Mouse (Mus musculus) testis, postnatal 10 days (tissue): ENCODE measurements around the gene Atp13a1.

Experiments used
- DNase-seq: peaks from one replicate; pipeline ENCODE4 v3.0.0; 2021; ENCODE audit warnings: low spot score

The Atp13a1 gene

DNA sequence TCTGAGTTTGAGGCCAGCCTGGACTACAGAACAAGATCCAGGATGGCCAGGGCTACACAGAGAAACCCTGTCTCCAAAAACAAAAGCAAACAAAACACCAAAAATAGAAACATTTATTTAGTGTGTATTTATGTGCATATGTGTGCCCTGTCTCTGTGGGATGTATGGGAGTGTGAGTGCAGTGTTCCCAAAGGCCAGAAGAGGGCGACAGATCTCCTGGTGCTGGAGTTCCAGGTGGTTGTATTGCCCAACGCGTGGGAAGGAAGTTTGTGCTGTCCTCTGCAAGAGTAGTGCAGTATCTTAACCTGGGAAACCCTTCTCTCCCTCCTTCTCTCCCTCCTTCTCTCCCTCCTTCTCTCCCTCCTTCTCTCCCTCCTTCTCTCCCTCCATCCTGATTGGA is 58.9 kb downstream of the Atp13a1 start:
- DNase-seq, result no peak

DNA sequence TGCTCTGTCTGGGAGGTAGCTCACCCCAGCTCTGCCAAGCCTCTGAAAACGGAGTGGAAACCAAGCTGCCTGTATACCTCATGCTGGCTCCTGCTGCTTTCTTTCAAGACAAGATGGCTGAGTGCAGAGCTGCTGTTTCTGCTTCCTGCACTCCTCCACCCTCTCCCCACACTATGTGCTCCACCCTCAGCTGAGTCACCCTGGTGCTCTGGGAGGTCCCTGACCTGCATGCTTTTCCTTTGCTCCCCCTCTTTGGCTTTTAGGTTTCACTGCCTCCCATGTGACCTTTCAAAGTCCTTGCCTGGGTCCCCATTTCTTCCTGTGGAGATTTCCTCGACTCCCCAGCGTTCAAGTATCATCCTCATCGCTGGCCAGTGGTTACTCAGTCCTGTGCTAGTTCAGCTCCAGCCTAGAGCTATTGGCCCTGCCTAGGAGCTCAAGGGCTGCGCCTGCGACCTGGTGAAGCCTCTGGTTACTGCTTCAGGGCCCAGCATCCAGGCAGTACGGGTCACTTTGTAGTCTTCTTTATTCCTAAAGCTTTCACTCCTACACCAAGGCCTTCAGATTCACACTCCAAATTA is 60.1 kb downstream of the Atp13a1 start:
- no peak for DNase-seq

DNA sequence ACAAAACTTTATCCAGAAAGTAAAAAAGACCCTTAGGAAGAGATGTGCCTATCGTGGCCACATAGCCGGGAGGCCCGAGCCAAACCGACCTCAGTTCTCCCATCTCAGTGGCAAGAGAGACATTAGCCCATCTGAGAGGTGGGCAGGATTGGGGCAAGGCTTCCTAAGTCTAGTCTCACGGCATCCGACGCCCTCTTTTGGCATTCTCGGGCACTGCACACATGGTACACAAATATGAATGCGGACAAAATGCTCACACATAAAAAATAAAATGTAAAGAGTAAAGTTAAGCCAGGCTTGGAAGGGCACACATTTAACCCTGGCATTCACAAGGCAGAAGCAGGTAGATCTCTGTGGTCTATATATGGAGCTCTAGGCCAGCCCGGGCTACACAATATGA is 62.9 kb downstream of the Atp13a1 start:
- no peak for DNase-seq
